Mouse (Mus musculus): ENCODE results near the gene Dpyd.

Dpyd gene

DNA sequence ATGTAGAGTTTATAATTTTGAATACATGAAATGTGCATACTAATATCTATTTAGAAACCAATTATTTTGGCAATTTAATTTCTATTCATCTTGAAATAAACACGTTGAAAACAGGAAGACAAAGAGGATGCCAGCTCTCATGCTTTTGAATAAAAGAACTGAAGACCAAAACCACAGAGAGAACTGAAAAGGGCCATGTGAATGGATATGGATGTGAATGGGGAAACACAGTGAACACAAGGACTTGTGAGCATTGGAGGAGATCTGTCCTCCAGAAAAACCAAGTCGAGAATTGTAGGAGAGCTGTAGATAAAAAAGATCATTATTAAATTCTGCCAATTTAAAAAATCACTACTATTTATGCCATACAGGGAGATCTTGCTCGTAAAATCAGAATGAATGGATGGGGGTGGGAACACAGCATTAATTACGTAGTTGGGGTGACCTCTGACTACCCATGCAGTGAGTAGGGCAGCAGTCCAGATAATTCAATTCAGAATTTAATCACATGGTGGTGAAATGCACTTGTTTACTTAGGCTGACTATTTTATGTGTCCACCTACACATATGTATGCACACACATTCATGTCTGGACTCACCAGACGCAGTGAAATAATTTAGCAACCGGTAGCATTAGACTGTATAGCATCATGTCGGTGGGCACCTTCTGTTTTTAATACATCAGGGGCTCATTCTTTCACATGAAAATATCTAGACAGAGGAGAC is 114.3 kb downstream of the Dpyd start:
- no peak for DNase-seq (ENCODE audit: low read depth, low spot score)

GRCm38 (mm10) chr3:118680803-118681202 is 118.9 kb downstream of the Dpyd start:
- no peak for DNase-seq (ENCODE audit: low read depth, low spot score)

GRCm38 (mm10) chr3:118750269-118750668 is 188.3 kb downstream of the Dpyd start:
- DNase-seq (ENCODE audit: low read depth, low spot score): no peak

DNA sequence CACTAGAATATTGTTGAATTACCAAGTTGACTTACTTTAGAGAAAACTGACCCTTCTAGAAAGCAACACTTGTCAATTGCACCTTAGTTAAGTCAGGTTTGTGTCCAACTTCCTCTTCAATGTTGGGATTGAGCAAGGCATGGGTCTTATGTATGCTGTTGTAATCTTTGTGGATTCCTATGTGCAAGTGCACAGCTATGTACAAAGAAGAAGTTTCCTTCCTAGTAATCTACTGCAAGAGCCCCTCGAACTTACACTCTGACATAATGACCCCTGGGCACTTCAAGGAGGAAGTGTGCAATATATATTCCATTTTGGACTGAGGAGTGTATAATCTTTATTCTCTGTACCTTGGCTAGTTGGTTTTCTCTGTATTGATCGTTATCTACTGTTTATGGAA is 191.7 kb downstream of the Dpyd start:
- no peak for DNase-seq (ENCODE audit: low read depth, low spot score)

DNA sequence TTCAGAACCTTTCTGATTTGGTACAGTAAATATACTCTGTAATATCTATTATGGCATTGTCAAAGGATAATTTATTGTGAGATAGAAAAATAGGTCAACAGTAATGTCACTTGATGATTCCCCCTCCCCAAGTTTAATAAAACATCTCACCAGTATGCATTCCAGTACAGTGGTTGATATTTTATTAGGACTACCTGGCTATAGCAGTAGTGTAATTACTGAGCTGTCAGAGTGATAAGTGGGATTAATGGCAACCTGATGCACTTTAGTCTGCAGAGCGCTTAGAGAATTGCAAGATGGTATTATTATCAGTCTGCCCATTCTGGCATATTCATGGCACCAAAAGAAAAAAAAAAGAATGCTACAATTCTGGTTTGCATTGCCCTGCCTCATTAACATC is 194.2 kb downstream of the Dpyd start:
- no peak for DNase-seq (ENCODE audit: low read depth, low spot score)

DNA sequence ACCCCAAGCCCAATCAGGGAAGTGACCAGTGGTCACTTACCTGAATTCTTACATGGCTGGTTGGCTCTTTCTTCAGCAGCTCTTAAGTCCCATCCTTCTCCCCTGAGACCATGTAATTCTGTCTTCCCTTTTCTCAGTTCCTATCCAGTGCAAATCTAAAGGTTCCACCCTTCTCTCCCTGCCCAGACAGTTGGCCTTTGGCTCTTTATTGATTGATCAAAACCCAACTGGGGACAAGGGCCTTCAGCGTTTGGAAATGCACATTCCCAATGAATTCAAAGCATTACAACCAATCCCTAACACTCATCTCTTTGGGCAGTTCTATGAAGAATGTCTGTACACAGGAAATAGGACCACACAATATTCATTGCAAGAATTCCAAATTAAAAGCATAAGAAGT is 251.0 kb downstream of the Dpyd start:
- no peak for DNase-seq (ENCODE audit: low read depth, low spot score)

DNA sequence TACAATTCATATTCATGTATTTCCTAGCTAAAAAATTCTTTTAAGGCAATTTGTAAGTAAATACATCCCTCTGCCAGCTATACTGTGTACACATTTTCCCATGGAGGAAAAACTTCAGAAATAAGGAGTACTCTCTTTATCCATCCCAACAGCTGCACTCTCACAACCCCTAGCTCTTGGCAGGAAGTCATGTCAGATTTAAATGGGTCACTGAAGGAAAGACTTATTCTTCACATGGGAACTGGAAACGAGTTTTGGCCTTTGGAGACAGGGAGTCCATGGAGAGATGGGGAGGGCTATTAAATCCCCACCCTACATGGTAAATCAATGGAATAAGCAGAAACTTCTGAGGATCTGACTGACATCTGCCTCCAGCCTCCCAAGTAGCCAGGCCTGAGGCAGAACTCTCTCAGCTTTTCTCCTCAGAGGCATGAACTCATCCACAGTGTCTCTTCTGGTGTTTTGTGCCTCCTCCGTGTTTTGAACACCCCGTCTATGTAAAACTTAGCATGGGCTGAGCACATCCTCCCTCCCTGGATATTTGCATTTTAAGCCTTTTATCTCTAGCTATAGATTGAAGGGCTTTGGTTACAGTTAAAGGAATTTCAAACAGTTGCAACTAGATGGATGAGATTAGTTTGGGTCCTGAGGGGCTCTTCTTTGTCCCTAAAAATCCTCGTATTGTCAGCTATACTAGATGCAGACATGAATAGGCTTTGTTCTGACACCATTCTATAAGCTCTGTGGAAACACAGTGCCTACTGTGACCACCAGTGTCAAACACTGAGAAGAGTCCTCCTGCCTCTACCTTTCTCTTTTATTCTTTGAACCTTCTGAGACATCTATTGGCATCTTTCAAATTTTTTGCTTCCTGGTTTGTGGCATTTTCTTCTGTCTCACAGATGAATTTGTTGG is 288.9 kb downstream of the Dpyd start:
- no peak for DNase-seq (ENCODE audit: low read depth, low spot score)

DNA sequence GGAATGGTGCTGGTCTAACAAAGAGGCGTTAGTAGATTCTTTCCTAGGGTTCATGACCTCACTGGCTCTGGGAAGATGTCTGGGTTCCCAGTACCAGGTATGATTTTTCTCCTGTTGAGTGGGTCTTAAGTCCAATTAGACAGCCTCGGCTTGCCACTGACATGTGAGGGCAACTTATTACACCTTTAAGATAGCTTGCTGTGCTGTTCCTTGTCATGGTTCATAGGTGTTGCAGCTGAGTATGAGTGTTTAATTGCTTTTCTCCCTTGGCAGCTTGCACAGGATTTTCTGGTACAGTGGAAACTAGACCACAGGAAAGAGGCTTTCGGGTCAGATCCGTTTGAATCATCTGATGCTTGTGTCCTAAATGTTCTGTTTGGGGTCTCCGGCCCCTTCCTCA is 290.8 kb downstream of the Dpyd start:
- no peak for DNase-seq (ENCODE audit: low read depth, low spot score)

DNA sequence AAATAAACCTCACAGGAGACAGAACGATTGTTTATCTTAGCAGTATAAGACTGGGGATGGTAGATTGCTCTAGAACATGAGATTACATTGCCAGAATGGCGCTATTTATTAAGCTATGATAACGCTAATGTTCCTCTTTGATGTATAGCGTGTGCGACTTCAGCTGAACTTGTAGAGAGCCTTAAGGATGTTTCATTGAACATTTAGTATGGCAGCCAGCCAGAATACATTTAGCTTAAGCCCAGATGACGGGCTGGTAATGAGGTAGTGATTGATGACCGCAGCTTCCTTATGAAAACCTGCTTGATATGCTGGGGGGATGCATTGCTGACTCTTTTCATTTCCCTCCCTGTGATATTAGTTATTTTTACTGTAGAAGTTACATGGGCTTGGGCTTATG is 293.5 kb downstream of the Dpyd start:
- DNase-seq (ENCODE audit: low read depth, low spot score): no peak

- DNase-seq (ENCODE audit: low read depth, low spot score): no peak
These were observed 307.5 kb downstream of the Dpyd start for GRCm38 (mm10) chr3:118869113-118870107.

DNA sequence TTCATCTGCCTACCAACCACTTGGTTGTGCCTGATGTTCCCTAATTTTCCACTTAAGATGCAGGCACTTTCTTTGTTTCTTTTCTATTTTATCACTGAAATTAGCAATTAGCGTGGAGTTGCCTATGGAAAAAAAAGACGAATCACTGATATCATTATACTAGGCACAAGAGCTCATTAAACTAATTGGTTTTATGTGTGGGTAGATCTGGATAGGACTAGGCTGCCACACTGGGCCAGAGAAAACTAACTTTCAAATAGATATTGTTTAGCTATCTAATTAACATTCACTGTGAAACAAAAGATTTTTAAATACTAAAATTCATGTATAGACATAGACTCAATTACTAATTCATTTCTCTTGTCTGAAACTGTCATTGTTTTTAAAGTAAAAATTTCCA is 313.9 kb downstream of the Dpyd start:
- DNase-seq (ENCODE audit: low read depth, low spot score): no peak

DNA sequence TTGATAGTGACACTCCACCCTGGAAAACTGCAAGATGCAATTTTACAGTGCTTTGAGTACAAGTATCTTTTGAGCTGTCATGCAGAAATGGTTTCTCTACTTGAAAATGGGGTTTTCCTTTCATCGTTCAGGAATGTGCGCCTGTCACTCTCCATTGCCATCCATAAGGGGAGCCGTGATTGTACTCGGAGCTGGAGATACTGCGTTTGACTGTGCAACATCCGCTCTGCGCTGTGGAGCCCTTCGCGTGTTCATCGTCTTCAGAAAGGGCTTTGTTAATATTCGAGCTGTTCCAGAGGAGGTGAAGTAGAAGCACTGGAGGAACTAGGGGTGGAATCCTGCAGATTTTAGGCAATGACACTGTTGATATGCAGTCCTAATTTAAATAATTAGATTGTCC is 337.1 kb downstream of the Dpyd start:
- DNase-seq (ENCODE audit: low read depth, low spot score): no peak

GRCm38 (mm10) chr3:118991312-118991711 is 429.4 kb downstream of the Dpyd start:
- DNase-seq (ENCODE audit: low read depth, low spot score): no peak

DNA sequence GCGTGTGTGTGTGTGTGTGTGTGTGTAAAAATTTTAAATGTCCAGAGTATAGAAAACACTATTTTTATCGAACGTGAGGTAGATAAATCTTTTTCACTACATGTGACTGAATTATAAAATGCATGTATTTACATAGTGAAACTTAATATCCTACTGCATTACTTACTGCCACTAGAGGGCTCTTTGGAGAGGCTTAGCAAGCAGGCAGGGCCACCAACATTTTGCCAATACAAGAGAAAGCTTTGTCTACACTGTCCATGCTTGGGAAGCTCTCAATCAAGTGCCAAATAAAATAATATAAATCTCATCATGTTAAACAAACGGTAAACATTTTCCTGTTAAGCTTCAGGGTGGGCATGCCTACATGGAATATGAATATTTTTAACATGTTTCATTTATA is 429.9 kb downstream of the Dpyd start:
- no peak for DNase-seq (ENCODE audit: low read depth, low spot score)

DNA sequence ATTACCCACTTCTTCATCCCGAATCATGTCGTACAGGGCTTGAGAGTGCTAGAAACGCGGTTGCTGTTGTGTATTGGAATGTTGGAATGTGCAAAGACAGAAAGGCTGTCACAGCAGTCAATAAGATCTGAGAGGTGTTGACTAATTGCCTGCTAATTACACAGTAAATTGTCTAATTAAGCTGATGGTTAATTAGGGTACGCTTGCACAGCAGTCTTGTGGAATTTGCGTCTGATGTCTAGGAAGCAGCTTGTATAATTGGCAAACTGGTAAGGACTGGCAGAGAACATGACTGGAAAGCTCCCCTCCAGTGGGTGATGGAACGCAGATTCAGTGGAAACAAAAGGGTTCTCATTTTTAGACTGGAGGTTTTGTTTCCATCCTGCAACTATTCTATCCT is 459.3 kb downstream of the Dpyd start:
- peak; percentile 26 for DNase-seq (ENCODE audit: low read depth, low spot score)

GRCm38 (mm10) chr3:119042611-119043010 is 480.7 kb downstream of the Dpyd start:
- no peak for DNase-seq (ENCODE audit: low read depth, low spot score)

DNA sequence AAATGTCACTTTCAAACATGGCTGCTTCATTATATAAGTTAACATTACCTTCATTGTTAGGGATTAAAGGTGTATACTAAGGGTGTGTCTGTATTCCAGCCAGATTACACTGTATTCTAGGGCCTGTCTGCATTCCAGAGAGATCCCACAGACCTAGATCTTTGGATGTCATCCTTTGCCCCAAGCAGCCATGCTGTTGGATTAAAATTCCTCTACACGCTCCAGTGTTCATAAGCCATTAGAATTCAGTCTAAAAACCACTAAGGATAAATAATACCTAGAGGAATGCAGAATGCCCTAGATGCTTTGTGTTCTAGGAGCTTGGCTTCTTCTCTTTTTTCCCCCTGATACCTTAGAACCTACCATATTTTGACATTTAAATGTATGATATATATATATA is 494.2 kb downstream of the Dpyd start:
- DNase-seq (ENCODE audit: low read depth, low spot score): no peak

- DNase-seq (ENCODE audit: low read depth, low spot score): peak; percentile 34
These were observed 501.3 kb downstream of the Dpyd start for GRCm38 (mm10) chr3:119063214-119063613.

GRCm38 (mm10) chr3:119063642-119064041 is 501.7 kb downstream of the Dpyd start:
- DNase-seq (ENCODE audit: low read depth, low spot score): peak; percentile 40

- no peak for DNase-seq (ENCODE audit: low read depth, low spot score)
These were observed 502.8 kb downstream of the Dpyd start for GRCm38 (mm10) chr3:119064746-119065145.

- no peak for DNase-seq (ENCODE audit: low read depth, low spot score)
These were observed 505.3 kb downstream of the Dpyd start for GRCm38 (mm10) chr3:119067221-119067620.

DNA sequence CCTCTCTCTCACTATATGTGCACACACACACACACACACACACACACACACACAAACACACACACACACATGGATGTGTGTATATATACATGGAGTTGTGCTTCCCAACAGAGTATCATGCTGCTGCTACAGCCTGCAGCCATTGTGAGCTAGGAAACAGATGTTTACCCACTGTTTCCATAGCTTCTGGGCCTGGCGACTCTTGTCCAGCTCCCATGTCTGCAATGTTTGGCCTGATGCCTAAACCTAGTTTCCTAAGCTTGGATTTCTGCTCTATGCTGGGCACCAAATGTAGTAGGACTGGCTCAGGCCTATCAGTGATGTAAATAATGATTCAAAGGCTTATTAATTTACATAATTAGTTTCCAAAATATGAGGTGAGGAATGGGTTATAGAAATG is 524.7 kb downstream of the Dpyd start:
- DNase-seq (ENCODE audit: low read depth, low spot score): no peak

All from brain, embryonic 18.5 days (tissue).